Mouse (Mus musculus) spleen, adult 2 months (tissue): ENCODE measurements around the gene Ctrc.
A peak's percentile ranks its signal among the peaks of the same experiment; 100 is the strongest.

Experiments used
- CTCF ChIP-seq: fragments of 200-500 bp; IDR thresholded peaks from 2 replicates; pipeline ENCODE4 v1.5.1; 2011; ENCODE audit warnings: mild to moderate bottlenecking, inconsistent platforms; ENCODE audit not compliant: insufficient read depth, insufficient read length, insufficient replicate concordance; ENCODE audit errors: extremely low read depth
- POLR2A ChIP-seq: fragments of 200-500 bp; IDR thresholded peaks from 2 replicates; pipeline ENCODE4 v1.6.1; 2011; ENCODE audit warnings: low read depth, low read length, inconsistent platforms

DNA sequence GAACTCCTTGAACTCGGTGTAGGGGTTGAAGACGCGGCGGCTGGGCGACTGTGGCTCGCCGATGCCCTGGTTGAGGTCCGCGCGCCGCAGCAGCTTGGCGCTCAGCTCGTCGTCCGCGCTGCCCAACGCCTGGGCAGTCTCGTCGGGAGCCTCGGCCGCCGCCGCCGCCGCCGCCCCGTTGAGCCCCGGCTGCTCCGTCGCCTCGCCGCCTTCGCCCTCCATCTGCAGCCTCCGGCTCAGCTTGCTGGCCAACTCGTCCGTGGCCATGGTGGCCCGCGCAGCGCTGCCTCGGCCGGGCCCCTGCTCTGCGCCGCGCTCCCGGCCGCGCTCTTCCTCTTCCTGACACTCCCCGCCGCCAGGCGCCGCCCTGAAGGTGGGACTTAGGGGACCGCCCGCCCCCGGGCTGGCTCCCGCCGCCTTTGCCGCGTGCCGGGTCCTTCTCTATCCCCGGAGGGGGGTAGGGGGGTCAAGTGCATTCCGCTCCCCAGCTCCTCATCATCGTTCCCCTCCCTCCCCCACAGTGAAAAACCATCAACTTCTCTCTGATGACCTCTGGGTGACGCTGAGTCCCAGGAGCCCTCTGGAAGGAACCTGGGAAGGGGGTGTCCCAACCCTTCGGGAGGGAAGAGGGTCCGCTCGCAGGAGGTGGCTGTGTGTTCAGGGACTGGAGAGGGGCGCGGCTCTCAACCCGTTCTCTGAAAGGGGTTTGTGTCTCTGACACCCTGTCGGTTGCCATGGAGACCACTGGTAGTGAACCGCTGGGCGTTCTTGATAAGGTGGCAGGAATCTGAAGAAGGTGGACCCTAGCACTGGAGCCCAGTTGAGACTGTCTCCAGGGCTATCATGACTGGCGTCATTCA is 28.7 kb upstream of the Ctrc start, which contains the start of gene Efhd2:
- TF ChIP-seq CTCF (no peak), POLR2A (peak; percentile 87)
